Mouse (Mus musculus): ENCODE results near the gene Hhat. TPM values are rescaled to one million over a fixed set of nuclear protein-coding genes. Genes with fewer than 3 reads are reported as not detected.

Gene Hhat
- polyA plus RNA-seq, 1 experiment: not detected

DNA sequence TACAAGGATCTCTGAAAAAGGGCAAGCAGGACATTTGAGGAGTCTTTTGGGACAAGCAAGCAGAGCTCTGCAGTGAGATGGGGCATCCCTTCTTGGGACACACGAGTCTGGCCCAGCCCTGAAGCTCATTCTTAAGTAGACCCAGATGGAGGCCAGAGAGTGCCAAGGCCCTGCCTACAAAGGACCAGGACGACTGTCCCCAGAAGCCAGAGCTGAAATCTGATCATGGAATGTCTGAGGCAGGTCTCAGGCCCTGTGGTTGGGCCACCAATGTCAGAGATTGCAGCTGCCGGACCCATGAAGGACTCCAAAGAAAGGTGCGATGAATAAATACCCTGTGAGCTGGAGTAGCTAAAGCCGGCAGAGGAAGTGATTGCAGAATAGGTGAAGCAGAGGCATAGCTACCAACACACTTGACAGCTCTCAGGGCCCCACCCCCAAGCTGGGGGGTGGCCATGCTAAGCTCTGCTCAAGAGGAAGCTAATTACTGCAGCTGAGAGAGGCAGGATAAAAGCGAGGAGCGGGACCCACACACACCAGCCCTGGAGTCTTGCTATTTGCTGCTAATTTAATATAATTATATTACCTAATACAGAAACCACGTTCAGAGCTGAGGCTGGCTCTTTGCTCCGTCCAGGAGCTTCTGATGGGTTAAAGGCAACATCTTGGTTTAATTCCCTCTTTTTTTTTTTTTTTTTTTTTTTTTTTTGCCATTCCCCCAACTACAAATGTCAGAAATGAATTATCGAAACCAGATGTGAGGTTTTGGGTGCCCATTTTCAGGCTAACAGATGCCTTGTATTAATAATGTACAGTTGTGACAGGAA lies 28.4 kb upstream of the Hhat start:
- Histone ChIP-seq H3K9me3 (ENCODE audit: control insufficient read depth, low read length) (peaks cover 3% of the 10 kb centered on the region; the same call in 1 of the 2 replicates), H3K4me1 (ENCODE audit: control insufficient read depth) (peaks cover 15% of the 10 kb centered on the region), H3K36me3 (ENCODE audit: control insufficient read depth) (no peaks in the 10 kb centered on the region), H3K4me3 (replicated peaks) (no peak overlapping the region), H3K27me3 (ENCODE audit: control insufficient read depth) (no peaks in the 10 kb centered on the region)
- no peak for TF ChIP-seq TAL1 (IDR thresholded peaks at IDR 0.05; ENCODE audit: low read length)
- TF ChIP-seq GATA1 (IDR thresholded peaks at IDR 0.05; ENCODE audit: low read length): no peak

DNA sequence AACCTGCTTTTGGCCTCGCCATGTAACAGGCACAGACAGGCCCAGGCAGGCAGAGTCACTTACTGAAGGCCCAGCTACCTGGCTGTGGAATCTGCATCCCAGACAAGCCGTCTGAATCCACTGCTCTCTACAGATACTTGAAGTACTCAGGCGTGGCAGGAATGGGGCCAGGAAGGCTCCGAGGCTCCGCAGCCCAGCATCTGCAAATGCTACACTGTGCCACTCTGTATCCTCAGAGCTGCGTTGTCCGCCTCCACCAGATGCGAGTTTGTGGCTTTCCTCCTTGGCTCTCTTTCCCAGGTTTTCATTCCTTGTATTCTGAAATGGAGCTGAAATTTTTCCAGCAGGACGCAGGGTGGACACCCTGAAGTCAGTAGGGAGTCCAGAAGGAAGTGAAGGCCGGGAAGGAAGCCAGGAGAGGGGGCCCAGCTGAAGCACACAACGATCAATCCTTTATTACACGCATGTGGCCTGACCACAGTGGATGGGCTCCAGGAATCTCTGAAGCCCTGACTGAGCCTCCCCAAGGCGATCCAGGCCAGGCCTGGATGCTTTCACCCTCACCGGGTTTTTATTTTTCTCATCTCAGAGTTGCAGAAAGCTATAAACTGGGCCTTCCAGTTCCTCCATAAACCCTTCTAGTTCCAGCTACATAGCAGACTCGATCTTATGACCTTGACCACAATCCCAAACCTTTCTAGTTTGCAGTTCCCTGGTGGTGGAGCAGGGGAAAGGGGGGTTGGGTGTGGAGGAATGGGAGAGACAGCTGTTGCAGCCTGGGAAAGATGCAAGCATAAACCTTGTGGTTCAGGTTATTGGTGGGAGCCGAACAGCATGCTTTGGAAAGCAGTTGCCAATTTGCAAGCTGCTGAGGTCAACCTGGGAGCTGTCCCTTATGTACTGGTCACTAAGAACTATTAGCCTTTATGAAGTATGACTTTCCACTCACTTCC lies 27.5 kb upstream of the Hhat start:
- Histone ChIP-seq H3K27me3 (ENCODE audit: control insufficient read depth) (no peaks in the 10 kb centered on the region), H3K4me1 (ENCODE audit: control insufficient read depth) (peaks cover 15% of the 10 kb centered on the region), H3K36me3 (ENCODE audit: control insufficient read depth) (no peaks in the 10 kb centered on the region), H3K4me3 (replicated peaks) (no peak overlapping the region), H3K9me3 (ENCODE audit: control insufficient read depth, low read length) (peaks cover 3% of the 10 kb centered on the region; the same call in 1 of the 2 replicates)
- TF ChIP-seq GATA1 (IDR thresholded peaks at IDR 0.05; ENCODE audit: low read length): no peak
- no peak for TF ChIP-seq TAL1 (IDR thresholded peaks at IDR 0.05; ENCODE audit: low read length)

DNA sequence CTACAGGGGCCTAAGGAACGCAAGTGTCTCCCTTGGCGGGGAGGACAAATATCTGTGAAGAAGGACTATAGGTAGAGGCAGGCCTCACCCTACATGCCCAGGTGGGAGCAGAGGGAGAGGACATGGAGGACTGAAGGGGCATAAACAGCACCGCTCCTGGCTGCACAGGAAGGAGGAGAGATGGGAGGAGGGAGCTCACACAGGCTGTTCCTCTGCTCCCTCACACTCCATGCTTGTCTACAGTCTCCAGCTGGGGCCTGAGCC lies 25.9 kb upstream of the Hhat start:
- no peak for TF ChIP-seq TAL1 (IDR thresholded peaks at IDR 0.05; ENCODE audit: low read length)
- no peak for TF ChIP-seq GATA1 (IDR thresholded peaks at IDR 0.05; ENCODE audit: low read length)
- no peaks in the 10 kb centered on the region for H3K27me3 ChIP-seq (ENCODE audit: control insufficient read depth)
- H3K4me3 ChIP-seq (replicated peaks): no peak overlapping the region
- no peaks in the 10 kb centered on the region for H3K36me3 ChIP-seq (ENCODE audit: control insufficient read depth)
- H3K9me3 ChIP-seq (ENCODE audit: control insufficient read depth, low read length): peaks cover 3% of the 10 kb centered on the region; the same call in 1 of the 2 replicates
- H3K4me1 ChIP-seq (ENCODE audit: control insufficient read depth): peaks cover 15% of the 10 kb centered on the region

DNA sequence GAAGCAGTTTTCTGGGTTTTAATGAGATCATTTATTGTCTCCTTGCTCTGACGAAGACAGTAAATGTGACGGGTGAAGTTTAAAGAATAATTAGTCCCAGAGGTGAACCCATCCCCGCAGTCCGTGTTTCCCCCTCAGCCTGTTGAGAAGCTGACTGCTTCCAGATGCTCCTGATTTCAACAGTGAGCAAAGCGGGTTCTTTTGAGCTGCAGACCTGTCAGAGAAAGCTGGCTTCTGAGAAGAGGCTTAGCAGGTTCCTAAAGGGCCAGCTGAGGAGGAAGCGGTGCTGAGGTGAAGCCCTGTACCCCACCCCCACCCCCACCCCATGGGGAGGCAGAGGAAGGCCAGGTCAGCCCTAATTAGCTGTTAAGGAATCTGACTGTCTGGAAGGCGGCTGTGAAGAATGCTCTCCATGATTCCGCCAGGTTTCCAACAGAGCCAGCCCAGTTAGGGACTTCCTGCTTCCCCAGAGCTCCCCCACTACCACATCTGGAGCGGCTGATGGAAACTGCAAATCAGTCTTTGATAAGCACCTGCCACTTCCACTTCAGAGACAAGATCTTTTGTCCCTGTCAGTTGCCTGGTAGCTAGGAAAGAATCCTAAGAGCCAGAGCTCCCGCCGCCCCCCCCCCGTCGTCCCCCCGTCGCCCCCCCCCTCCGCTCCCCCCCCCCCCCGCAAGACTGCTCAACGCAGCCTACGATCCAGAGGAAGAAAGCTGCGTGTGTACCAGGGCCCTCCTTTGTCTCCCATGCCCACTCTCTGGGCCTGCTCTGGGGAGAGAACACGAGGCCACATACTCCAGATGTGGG lies 25.4 kb upstream of the Hhat start:
- H3K27me3 ChIP-seq (ENCODE audit: control insufficient read depth): no peaks in the 10 kb centered on the region
- H3K4me3 ChIP-seq (replicated peaks): no peak overlapping the region
- peaks cover 3% of the 10 kb centered on the region; the same call in 1 of the 2 replicates for H3K9me3 ChIP-seq (ENCODE audit: control insufficient read depth, low read length)
- TF ChIP-seq GATA1 (IDR thresholded peaks at IDR 0.05; ENCODE audit: low read length) (no peak), TAL1 (IDR thresholded peaks at IDR 0.05; ENCODE audit: low read length) (no peak)
- peaks cover 15% of the 10 kb centered on the region for H3K4me1 ChIP-seq (ENCODE audit: control insufficient read depth)
- H3K36me3 ChIP-seq (ENCODE audit: control insufficient read depth): no peaks in the 10 kb centered on the region

DNA sequence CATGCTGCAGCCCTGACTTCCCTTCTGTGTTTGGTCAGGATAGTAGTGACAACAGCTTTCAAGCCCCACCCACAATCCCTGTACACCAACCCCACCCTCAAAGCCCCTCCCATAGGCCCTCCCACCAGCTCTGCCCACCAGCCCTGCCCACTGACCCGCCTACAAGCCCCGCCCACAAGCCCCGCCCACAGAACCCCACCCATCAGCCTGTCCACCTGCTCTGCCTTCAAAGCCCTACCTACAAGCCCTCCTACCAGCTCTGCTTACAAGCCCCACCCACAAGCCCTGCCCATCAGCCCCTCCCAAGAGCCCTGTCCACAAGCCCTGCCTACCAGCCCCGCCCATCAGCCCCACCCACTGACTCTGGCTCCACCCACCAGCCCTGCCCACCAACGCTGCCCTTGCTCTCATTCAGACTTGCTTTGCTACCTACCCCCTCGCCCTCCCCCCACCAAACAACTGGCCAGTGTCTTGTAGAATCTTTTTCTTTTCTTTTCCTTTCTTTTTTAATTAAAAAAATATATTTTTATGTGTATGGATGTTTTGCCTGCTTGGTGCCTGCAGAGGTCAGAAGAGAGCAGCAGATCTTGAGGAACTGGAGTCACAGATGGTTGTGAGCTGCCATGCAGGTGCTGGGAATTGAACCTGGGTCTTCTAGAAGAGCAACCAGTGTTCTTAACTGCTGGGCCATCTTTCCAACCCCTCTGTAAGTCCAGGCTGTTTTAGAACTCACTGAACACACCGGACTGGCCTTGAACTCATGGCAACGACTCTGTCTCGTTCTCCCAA lies 24.1 kb upstream of the Hhat start:
- Histone ChIP-seq H3K36me3 (ENCODE audit: control insufficient read depth) (no peaks in the 10 kb centered on the region), H3K9me3 (ENCODE audit: control insufficient read depth, low read length) (peaks cover 3% of the 10 kb centered on the region; the same call in 1 of the 2 replicates), H3K4me3 (replicated peaks) (no peak overlapping the region), H3K4me1 (ENCODE audit: control insufficient read depth) (peaks cover 11% of the 10 kb centered on the region), H3K27me3 (ENCODE audit: control insufficient read depth) (no peaks in the 10 kb centered on the region)
- TF ChIP-seq TAL1 (IDR thresholded peaks at IDR 0.05; ENCODE audit: low read length) (no peak), GATA1 (IDR thresholded peaks at IDR 0.05; ENCODE audit: low read length) (no peak)

DNA sequence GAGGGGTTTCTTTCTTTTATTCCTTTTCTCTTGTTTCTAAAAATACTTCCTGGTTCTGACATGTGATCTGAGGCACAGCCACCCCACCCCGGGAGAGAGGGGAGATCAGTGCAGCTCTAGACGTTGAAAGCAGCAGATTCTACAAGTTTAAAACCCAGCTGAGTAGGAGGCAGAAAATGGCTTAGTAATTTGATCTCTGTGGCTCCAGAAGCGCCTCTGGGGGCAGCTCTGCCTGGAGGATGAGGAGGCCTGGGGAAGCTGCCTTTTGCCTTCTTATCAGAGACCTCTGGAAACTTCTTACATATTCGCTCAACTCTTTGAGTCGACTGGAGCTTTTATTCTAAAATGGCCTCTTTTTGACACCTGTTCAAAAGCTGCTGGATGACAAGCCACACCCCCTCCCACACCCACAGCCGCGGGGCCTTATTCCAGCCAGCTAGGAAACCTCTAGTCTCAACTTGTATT lies 20.9 kb upstream of the Hhat start:
- Histone ChIP-seq H3K27me3 (ENCODE audit: control insufficient read depth) (no peaks in the 10 kb centered on the region), H3K9me3 (ENCODE audit: control insufficient read depth, low read length) (peaks cover 3% of the 10 kb centered on the region; the same call in 1 of the 2 replicates), H3K36me3 (ENCODE audit: control insufficient read depth) (no peaks in the 10 kb centered on the region), H3K4me3 (replicated peaks) (no peak overlapping the region), H3K4me1 (ENCODE audit: control insufficient read depth) (peaks cover 7% of the 10 kb centered on the region)
- no peak for TF ChIP-seq GATA1 (IDR thresholded peaks at IDR 0.05; ENCODE audit: low read length)
- TF ChIP-seq TAL1 (IDR thresholded peaks at IDR 0.05; ENCODE audit: low read length): no peak

DNA sequence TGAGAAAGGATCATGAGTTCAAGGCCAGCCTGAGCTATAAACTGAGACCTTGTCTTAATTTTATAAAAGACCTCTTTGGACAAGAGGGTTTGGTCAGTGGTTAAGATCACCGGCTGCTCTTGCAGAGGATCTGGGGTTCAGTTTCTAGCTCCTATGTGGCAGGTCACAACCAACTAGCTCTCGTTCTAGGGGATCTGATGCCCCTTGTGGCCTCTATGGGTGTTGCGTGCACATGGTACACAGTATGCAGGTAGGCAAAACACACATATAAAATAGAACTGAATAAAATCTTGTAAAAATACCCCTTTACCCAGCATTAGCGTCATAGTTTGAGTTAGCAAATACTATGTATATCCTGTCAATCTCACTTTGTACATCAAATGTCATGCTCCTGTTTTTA lies 19.4 kb upstream of the Hhat start:
- peaks cover 3% of the 10 kb centered on the region; the same call in 1 of the 2 replicates for H3K9me3 ChIP-seq (ENCODE audit: control insufficient read depth, low read length)
- no peaks in the 10 kb centered on the region for H3K36me3 ChIP-seq (ENCODE audit: control insufficient read depth)
- H3K4me3 ChIP-seq (replicated peaks): no peak overlapping the region
- TF ChIP-seq TAL1 (IDR thresholded peaks at IDR 0.05; ENCODE audit: low read length): no peak
- no peak for TF ChIP-seq GATA1 (IDR thresholded peaks at IDR 0.05; ENCODE audit: low read length)
- no peaks in the 10 kb centered on the region for H3K27me3 ChIP-seq (ENCODE audit: control insufficient read depth)
- peaks cover 6% of the 10 kb centered on the region for H3K4me1 ChIP-seq (ENCODE audit: control insufficient read depth)

DNA sequence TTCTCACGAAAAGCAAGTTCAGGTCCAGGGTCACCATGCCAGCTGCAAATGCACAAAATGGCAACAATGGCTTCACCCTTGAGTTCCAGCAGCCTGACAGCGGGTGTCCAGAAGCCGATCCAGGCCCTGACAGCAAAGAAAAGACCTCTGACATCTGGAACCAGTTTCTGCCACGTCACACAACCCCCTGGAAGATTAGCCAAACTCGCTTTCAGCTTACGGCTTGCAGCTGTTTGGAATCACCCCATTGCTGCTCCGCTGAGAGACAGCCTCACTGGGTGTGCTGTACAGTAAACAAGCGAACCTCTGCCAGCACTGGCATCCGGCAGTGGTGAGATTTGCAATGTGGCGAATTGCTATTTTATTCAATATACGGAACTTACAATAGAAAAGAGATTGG lies 18.8 kb upstream of the Hhat start:
- H3K9me3 ChIP-seq (ENCODE audit: control insufficient read depth, low read length): no peaks in the 10 kb centered on the region
- H3K4me1 ChIP-seq (ENCODE audit: control insufficient read depth): peaks cover 2% of the 10 kb centered on the region
- no peak for TF ChIP-seq GATA1 (IDR thresholded peaks at IDR 0.05; ENCODE audit: low read length)
- no peak for TF ChIP-seq TAL1 (IDR thresholded peaks at IDR 0.05; ENCODE audit: low read length)
- H3K4me3 ChIP-seq (replicated peaks): no peak overlapping the region
- H3K36me3 ChIP-seq (ENCODE audit: control insufficient read depth): no peaks in the 10 kb centered on the region
- no peaks in the 10 kb centered on the region for H3K27me3 ChIP-seq (ENCODE audit: control insufficient read depth)

Measured in erythroblast, embryonic 14.5 days (primary cell).